Mouse (Mus musculus) limb, embryonic 10.5 days (tissue): ENCODE measurements around the gene Tanc1. TPM values are rescaled to one million over a fixed set of nuclear protein-coding genes. Genes with fewer than 3 reads are reported as not detected.
A peak's percentile ranks its signal among the peaks of the same experiment; 100 is the strongest.

Experiments used
- DNase-seq: peaks from one replicate; pipeline ENCODE4 v3.0.0-alpha.2; 2017; ENCODE audit warnings: low spot score
- H3K27ac ChIP-seq: fragments of 300-500 bp; sonication (generic); 2 replicates; pipeline ENCODE4 v1.5.1; 2016; ENCODE audit warnings: mild to moderate bottlenecking
- H3K27me3 ChIP-seq: fragments of 300-500 bp; sonication (generic); 2 replicates; pipeline ENCODE4 v1.6.1; 2016; ENCODE audit warnings: low read depth, mild to moderate bottlenecking; ENCODE audit not compliant: poor library complexity, severe bottlenecking
- H3K36me3 ChIP-seq: fragments of 300-500 bp; sonication (generic); 2 replicates; pipeline ENCODE4 v1.6.1; 2016; ENCODE audit warnings: mild to moderate bottlenecking, moderate library complexity
- H3K4me1 ChIP-seq: fragments of 300-500 bp; sonication (generic); 2 replicates; pipeline ENCODE4 v1.6.1; 2016
- H3K4me3 ChIP-seq: fragments of 300-500 bp; sonication (generic); 2 replicates; pipeline ENCODE4 v1.5.1; 2016; ENCODE audit warnings: mild to moderate bottlenecking, moderate library complexity
- H3K9me3 ChIP-seq: fragments of 300-500 bp; sonication (generic); replicated peaks from 2 replicates; pipeline ENCODE4 v1.6.1; 2016; ENCODE audit warnings: mild to moderate bottlenecking
- WGBS: fragments of 180-500 bp; shearing (Covaris S2); methylation state at CpG from one replicate; pipeline ENCODE4 v1.1.7; 2016; 5-methylcytosine and 5-hydroxymethylcytosine counted together
- polyA plus RNA-seq: library from polyadenylated mRNA; unstranded; fragments of >200 nt; fragmentation: Nextera tagmentation; extraction: Ambion mirVana; gene quantifications from 2 replicates; pipeline ENCODE4 v1.2.1, GENCODE M21; 2016

Gene Tanc1
- polyA plus RNA-seq, 1 experiment from 2014 or later: 85.4 TPM

DNA sequence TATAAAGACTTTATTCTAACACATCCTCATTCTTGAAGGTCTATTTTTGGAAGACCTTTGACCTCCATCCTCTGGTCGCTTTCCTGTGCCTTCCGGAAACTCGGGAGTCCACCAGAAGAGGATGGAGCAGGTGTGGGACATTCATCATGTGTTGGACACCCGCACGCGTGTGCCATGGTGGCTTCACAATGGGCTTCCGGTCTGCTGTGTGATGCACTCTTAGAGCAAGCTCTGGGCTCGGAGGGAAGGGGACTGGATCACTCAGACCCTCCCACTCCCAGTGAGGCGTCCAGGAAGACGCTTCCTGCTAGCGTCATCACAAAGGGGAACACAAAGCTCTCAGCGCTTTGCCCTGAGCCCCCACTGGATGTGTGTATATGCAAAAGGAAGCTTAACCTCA lies 95.0 kb downstream of the Tanc1 start:
- WGBS: 81% methylated on average over 12 of the region's 12 CpGs
- Histone ChIP-seq H3K36me3 (peaks cover 28% of the 10 kb centered on the region), H3K9me3 (no peaks in the 10 kb centered on the region), H3K27me3 (no peaks in the 10 kb centered on the region), H3K4me3 (no peak overlapping the region), H3K4me1 (peaks cover 53% of the 10 kb centered on the region), H3K27ac (no peak overlapping the region)
- DNase-seq: no peak

DNA sequence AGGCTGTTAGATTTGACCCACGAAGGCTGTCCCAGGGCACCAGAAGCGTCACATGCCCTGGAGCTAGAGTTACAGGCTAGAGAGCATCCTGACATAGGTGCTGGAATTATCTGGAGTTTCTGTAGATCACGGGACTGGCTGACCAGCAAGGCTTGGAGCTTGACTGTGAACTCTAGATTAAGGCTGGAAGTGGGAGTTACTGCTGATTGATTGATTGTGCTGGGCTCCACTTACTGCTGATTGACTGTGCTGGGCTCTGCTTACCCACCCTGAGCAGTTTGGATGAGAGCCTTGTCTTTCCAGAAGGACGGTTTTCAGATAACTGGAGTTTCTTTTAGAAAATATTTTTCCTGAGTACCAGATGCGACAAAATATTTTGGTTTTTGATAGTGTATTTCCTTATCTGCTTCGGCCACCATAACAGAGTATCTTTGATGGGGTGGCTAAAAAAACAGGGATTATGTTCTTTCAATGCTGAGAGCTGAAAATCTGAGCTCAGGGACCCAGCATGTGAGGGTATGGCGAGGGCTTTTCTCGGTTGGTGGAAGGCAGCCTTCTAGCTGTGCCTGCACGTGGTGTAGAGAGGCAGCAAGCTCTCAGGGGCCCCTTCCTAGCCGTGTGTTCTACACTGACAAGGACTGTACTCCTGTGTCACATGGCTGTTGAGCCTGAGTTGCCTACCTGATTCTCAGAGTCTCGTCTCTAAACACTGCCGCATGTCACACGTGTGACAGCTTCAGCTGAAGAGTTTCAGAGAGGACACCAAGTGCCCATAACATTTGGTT lies 96.3 kb downstream of the Tanc1 start:
- DNase-seq: no peak
- Histone ChIP-seq H3K27me3 (no peaks in the 10 kb centered on the region), H3K27ac (no peak overlapping the region; the same call in 1 of the 2 replicates), H3K36me3 (peaks cover 19% of the 10 kb centered on the region), H3K4me3 (no peak overlapping the region), H3K4me1 (peaks cover 59% of the 10 kb centered on the region), H3K9me3 (no peaks in the 10 kb centered on the region)
- 78% methylated on average over 13 of the region's 13 CpGs for WGBS

DNA sequence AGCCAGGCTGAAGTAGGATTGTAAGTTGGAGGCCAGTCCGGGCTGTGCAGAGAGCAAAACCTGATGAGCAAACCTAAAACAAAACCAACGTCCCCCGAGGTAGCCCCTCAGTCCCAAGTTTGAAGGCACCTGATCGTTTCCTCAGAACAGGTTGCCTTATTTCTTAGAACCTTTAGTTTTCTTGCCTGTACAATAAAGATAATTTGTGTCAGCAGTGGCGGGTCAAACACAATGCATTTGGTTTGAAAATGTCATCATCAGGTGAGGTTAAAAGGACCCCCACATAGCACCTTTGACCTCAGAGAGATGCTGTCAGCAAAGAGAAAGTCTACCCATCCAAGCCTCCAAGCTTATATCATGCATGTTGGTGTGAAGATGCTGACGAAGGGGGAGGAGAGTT lies 98.9 kb downstream of the Tanc1 start:
- no peak overlapping the region for H3K27ac ChIP-seq
- peaks cover 45% of the 10 kb centered on the region for H3K4me1 ChIP-seq
- H3K4me3 ChIP-seq: no peak overlapping the region
- no peaks in the 10 kb centered on the region for H3K27me3 ChIP-seq
- peaks cover 15% of the 10 kb centered on the region for H3K36me3 ChIP-seq
- no peaks in the 10 kb centered on the region for H3K9me3 ChIP-seq
- WGBS: 89% methylated on average over 6 of the region's 6 CpGs
- no peak for DNase-seq

DNA sequence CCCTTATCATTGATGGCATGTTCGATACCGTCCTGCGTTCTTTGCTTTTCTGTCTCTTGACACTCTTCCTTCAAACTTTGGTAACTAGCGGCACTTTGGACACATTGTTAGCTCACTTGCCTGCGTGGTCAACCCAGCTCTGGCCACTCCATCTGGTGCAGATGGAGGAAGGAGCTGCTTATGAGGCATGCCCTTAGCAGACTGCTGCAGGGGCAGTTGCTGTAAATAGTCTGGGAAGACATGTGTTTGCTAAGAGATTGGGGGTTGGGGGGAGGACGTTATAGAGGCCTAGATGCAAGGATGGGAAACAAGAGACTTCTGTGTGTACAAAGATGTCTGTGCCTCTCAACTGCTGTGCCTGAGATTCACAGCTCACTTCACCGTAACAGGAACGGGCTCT lies 100.2 kb downstream of the Tanc1 start:
- H3K4me3 ChIP-seq: no peak overlapping the region
- H3K9me3 ChIP-seq: no peaks in the 10 kb centered on the region
- WGBS: 85% methylated on average over 8 of the region's 8 CpGs
- H3K27ac ChIP-seq: no peak overlapping the region
- DNase-seq: no peak
- no peaks in the 10 kb centered on the region for H3K27me3 ChIP-seq
- H3K36me3 ChIP-seq: peaks cover 4% of the 10 kb centered on the region
- H3K4me1 ChIP-seq: peaks cover 50% of the 10 kb centered on the region

DNA sequence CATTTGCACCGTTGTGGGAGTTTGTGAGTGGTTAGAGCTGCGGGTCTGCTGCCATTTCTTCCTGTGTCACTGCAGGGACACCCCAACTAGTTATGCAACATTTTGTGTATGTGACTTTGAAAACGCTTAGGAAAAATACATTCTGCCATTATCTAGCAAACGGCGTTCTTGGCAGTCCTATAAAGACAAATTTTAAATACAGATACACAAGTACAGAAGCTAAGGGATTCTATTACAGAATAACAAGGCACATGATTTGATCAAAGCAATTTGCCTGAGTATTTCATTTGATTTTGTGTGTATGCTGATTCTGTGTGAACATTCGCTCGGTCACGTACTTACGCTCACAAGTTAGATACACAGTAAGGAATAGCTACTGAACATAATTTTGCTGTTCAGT lies 100.6 kb downstream of the Tanc1 start:
- DNase-seq: no peak
- 94% methylated on average over 9 of the region's 9 CpGs for WGBS
- Histone ChIP-seq H3K4me1 (peaks cover 55% of the 10 kb centered on the region), H3K27ac (no peak overlapping the region), H3K4me3 (no peak overlapping the region), H3K9me3 (no peaks in the 10 kb centered on the region), H3K27me3 (no peaks in the 10 kb centered on the region), H3K36me3 (peaks cover 4% of the 10 kb centered on the region)

DNA sequence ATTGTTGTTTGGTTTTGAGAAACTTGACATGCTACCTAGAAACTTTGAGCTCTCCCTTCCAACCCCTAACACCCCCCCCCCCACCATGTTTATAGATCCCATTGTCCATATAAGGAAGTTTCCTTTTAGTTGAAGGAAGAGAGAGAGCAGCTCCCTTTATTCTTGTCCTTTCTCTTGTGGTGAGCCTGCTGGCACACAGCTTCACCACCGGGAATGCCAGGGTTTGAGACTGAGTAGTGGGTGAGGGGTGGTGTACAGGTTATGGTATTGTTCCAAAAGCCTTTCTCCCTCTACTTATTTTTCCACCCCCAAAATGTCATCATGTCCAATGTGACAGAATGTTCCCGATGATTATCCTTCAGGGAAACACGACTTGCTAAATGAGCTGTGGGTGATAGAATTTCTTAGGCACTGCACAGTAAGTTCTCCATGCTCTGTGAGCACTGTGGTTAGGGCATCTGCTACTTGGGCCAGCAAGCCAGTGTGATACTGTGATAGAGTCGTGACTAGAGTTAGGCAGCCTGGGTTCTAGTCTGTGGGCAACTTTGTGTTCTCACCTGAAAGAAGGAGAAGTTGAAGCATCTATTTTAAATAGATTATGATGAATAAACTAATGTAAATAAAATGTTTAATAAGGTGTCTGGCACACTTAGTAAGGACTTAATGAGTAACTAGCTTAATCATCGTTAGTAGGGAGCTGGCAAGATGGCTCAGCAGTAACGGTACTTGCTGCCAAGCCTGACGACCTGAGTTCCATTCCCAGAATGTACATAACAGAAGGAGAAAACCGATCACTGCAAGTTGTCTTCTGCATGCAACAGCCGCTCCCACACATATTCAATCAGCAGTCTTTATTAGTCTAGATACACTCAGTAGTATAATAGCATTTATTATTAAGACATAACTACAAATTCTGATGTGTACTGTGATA lies 102.0 kb downstream of the Tanc1 start:
- peaks cover 4% of the 10 kb centered on the region for H3K36me3 ChIP-seq
- H3K27me3 ChIP-seq: no peaks in the 10 kb centered on the region
- 92% methylated on average over 9 of the region's 9 CpGs for WGBS
- H3K27ac ChIP-seq: no peak overlapping the region
- H3K9me3 ChIP-seq: no peaks in the 10 kb centered on the region
- H3K4me3 ChIP-seq: no peak overlapping the region
- no peak for DNase-seq
- peaks cover 58% of the 10 kb centered on the region for H3K4me1 ChIP-seq

DNA sequence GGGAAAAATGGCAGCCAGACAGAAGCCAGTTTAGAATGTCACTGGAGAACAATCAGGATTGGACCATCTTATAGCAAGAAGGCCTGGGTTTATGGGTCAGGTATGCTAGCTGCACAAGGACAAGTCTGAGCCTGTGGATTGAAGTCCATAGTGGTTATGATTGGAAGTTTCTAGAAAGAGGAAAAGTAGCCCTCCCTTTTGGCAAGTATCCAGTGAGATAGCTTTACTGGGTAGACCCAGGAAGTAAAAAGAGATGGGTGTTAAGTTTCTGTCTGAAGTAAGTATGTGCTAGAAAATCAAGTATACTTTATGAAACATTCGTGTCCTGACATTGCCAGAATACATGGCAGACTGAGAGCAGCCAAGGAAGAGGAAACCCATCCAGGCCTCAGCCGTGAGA lies 103.2 kb downstream of the Tanc1 start:
- Histone ChIP-seq H3K4me1 (peaks cover 61% of the 10 kb centered on the region), H3K36me3 (peaks cover 4% of the 10 kb centered on the region), H3K9me3 (no peaks in the 10 kb centered on the region), H3K27me3 (no peaks in the 10 kb centered on the region), H3K27ac (no peak overlapping the region), H3K4me3 (no peak overlapping the region)
- WGBS: 95% methylated on average over 2 of the region's 2 CpGs
- no peak for DNase-seq

DNA sequence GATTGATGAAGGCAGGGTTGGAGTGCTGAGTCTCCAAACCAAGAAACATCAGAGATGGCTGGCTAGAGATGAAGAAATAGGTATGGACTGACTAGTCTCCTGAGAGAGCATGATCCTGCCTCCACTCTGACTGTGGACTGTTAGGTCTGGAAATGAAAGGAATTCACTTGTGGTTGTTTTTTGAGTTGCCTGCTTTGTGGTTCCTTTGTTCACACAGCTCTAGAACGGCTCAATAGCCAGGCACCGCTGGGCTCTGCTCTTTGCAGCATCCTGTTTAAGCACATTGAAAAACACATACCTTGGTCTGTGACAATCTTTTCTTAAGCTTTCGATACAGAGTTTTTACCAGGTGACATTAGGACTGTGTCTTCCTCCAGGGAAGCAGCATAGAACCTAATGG lies 104.6 kb downstream of the Tanc1 start:
- Histone ChIP-seq H3K27ac (no peak overlapping the region), H3K4me1 (peaks cover 63% of the 10 kb centered on the region), H3K9me3 (no peaks in the 10 kb centered on the region), H3K4me3 (no peak overlapping the region), H3K36me3 (peaks cover 4% of the 10 kb centered on the region), H3K27me3 (no peaks in the 10 kb centered on the region)
- 78% methylated on average over 3 of the region's 3 CpGs for WGBS
- DNase-seq: no peak

DNA sequence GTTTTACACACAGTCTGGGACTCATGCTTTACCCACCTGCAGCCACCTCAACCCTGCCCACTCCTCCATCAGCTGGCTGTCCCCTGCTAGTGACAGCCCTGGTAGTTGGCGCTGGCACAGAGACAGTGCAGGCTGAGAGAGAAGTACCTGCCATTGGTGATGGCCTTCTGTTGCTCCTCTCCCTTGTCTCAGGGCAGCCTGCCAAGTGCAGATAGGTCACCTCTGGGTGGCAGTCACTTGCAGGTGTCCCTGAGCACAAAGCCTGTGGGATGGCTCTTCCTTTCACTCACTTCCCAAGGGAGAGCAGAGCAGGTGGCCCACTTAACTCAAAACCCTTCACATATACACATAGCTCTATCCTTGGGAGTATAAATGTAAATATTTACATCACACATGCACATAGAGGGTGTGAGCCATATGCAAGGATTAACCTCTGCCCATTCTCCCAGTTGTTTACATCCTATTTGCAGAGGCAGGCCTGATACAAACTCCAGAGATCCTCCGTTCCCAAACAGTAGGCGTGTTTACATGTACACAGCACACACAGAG lies 106.0 kb downstream of the Tanc1 start:
- no peaks in the 10 kb centered on the region for H3K27me3 ChIP-seq
- no peaks in the 10 kb centered on the region for H3K9me3 ChIP-seq
- 82% methylated on average over 3 of the region's 3 CpGs for WGBS
- no peak for DNase-seq
- H3K36me3 ChIP-seq: peaks cover 4% of the 10 kb centered on the region
- H3K27ac ChIP-seq: peak overlapping the region; percentile 58
- no peak overlapping the region for H3K4me3 ChIP-seq
- peaks cover 67% of the 10 kb centered on the region for H3K4me1 ChIP-seq

DNA sequence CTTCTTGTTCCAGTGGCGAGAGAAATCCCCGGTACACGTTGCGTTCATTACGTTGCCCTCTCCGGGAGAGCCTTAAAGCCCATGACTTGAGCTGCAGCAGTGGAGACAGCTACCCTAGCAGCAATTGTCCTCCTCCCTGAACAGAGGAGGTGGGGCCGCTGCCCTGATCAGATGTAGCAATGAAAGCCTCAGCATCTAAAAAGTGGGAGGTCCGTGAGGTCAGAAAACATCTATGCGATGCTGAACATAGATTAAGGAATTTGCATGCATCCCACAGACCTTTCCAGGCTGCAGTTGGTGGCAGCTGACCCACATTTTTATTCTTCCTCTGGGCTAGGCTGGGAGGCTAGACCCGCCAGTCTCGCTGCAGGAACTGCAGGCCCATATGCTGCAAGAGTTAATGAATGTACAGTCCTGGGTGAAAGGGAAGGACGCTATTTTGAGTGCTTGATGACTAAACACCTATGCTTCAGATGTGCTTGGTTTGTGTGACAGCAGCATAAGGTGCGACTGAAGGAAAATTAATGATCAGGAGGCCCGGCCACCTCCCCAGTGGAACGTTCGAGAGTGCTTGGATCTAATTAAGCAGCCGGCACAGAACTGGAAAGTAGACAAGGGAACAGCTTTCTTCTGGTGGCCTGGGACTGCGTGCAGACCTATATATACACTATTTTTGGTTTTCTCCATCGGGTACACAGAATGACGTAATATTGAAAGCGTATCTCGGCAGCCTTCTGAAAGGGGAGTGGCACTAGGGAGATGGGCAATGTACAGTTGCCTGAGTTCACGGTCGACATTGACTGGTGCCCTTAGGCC lies 107.0 kb downstream of the Tanc1 start:
- 62% methylated on average over 24 of the region's 24 CpGs for WGBS
- Histone ChIP-seq H3K9me3 (no peaks in the 10 kb centered on the region), H3K4me1 (peaks cover 73% of the 10 kb centered on the region), H3K4me3 (no peak overlapping the region), H3K27me3 (no peaks in the 10 kb centered on the region), H3K36me3 (peaks cover 4% of the 10 kb centered on the region), H3K27ac (peak overlapping the region; percentile 72)
- DNase-seq: no peak

DNA sequence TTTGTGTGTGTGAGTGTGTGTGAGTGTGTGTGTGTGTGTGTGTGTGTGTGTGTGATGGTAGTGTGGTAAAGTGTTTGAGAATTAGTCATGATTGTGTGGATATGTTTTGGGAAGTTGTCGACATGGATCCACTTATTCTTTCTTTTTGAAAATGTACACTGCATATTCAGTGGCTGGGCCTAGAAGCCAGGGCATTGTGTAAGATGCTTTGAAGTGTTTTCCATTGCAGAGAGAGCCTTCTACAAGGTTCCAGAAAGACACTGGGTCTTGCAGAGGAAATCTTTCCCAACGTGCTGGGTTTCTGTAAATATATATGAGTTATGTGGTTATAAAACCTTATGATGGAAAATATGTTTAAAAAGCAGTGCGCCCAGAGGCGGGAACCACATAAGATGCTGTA lies 108.0 kb downstream of the Tanc1 start:
- Histone ChIP-seq H3K36me3 (peaks cover 12% of the 10 kb centered on the region), H3K9me3 (no peaks in the 10 kb centered on the region), H3K4me1 (peaks cover 73% of the 10 kb centered on the region), H3K27ac (peak overlapping the region; percentile 72), H3K4me3 (no peak overlapping the region), H3K27me3 (no peaks in the 10 kb centered on the region)
- no peak for DNase-seq
- 88% methylated on average over 4 of the region's 4 CpGs for WGBS

DNA sequence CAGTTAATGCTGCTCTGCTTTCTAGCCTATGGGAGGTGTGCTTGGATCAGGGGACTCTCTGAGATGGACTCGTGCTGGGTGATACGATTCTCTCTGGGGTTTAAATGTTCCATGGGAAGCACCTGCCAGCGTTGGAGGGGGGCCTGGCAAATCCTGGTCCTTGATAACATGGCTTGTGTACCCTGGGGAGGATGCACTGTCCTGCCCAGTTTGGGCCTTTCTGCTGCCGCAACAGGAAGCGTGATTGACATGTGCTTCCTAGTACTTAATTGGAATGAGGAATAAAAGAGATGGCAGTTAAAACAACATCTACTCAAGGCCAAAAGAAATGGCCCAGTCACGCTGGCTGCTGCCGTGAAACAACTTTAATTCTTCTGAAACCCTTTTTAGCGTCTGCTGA lies 109.3 kb downstream of the Tanc1 start:
- H3K4me3 ChIP-seq: peak overlapping the region; percentile 19; the same call in 1 of the 2 replicates
- WGBS: 51% methylated on average over 8 of the region's 8 CpGs
- H3K36me3 ChIP-seq: peaks cover 21% of the 10 kb centered on the region
- DNase-seq: no peak
- peak overlapping the region; percentile 81 for H3K27ac ChIP-seq
- H3K4me1 ChIP-seq: peaks cover 82% of the 10 kb centered on the region
- no peaks in the 10 kb centered on the region for H3K9me3 ChIP-seq
- no peaks in the 10 kb centered on the region for H3K27me3 ChIP-seq
